Mouse (Mus musculus): ENCODE measurements at regions not wholly inside any gene's neighbourhood (a gene's known extent, or its start where the extent isn't known, plus 50 kb on each side); places are given as distances from the start of the nearest gene placed in this dataset.

- no peak for TF ChIP-seq CTCF (IDR thresholded peaks at IDR 0.05; ENCODE audit: low read depth)
- H3K27me3 ChIP-seq (ENCODE audit: insufficient read depth, low read length), result no peaks in the 10 kb centered on the region
- WGBS, result 74% methylated on average over 7 of the region's 7 CpGs
- DNase-seq (ENCODE audit: low spot score) (no peak), ATAC-seq (replicated peaks; ENCODE audit: low FRiP score, low read depth) (no peak)
- no peaks in the 10 kb centered on the region for H3K4me1 ChIP-seq (replicated peaks; ENCODE audit: insufficient read depth, low read length)
- H3K4me3 ChIP-seq (replicated peaks; ENCODE audit: low read depth, low read length), result no peak overlapping the region
- H3K36me3 ChIP-seq (ENCODE audit: insufficient read depth, low read length), result no peaks in the 10 kb centered on the region
- no peaks in the 10 kb centered on the region for H3K9me3 ChIP-seq (replicated peaks; ENCODE audit: low read length)
- no peak overlapping the region for H3K9ac ChIP-seq (ENCODE audit: low read depth, low read length)
- no peak overlapping the region for H3K4me2 ChIP-seq (ENCODE audit: low read length)
- no peak overlapping the region for H3K27ac ChIP-seq
Observed at GRCm38 (mm10) chr6:88964071-88964470, 62.0 kb downstream of the Tpra1 start.

- Histone ChIP-seq H3K9ac (ENCODE audit: low read depth, low read length) (no peak overlapping the region), H3K4me1 (replicated peaks; ENCODE audit: insufficient read depth, low read length) (no peaks in the 10 kb centered on the region), H3K4me3 (replicated peaks; ENCODE audit: low read depth, low read length) (no peak overlapping the region), H3K4me2 (ENCODE audit: low read length) (no peak overlapping the region), H3K27ac (no peak overlapping the region), H3K36me3 (ENCODE audit: insufficient read depth, low read length) (no peaks in the 10 kb centered on the region), H3K9me3 (replicated peaks; ENCODE audit: low read length) (no peaks in the 10 kb centered on the region), H3K27me3 (ENCODE audit: insufficient read depth, low read length) (no peaks in the 10 kb centered on the region)
- no peak for TF ChIP-seq CTCF (IDR thresholded peaks at IDR 0.05; ENCODE audit: low read depth)
- WGBS, result 70% methylated on average over 6 of the region's 6 CpGs
- DNase-seq (ENCODE audit: low spot score) (no peak), ATAC-seq (replicated peaks; ENCODE audit: low FRiP score, low read depth) (no peak)
Observed at GRCm38 (mm10) chr6:88964911-88965310, 62.9 kb downstream of the Tpra1 start.

GRCm38 (mm10) chr6:88965361-88966226 lies 63.5 kb downstream of the Tpra1 start:
- 64% methylated on average over 19 of the region's 19 CpGs for WGBS
- Histone ChIP-seq H3K36me3 (ENCODE audit: insufficient read depth, low read length) (no peaks in the 10 kb centered on the region), H3K9ac (ENCODE audit: low read depth, low read length) (no peak overlapping the region), H3K4me3 (replicated peaks; ENCODE audit: low read depth, low read length) (no peak overlapping the region), H3K4me2 (ENCODE audit: low read length) (no peak overlapping the region), H3K27me3 (ENCODE audit: insufficient read depth, low read length) (no peaks in the 10 kb centered on the region), H3K4me1 (replicated peaks; ENCODE audit: insufficient read depth, low read length) (no peaks in the 10 kb centered on the region), H3K9me3 (replicated peaks; ENCODE audit: low read length) (no peaks in the 10 kb centered on the region), H3K27ac (no peak overlapping the region)
- TF ChIP-seq CTCF (IDR thresholded peaks at IDR 0.05; ENCODE audit: low read depth), result no peak
- no peak for ATAC-seq (replicated peaks; ENCODE audit: low FRiP score, low read depth)
- DNase-seq (ENCODE audit: low spot score), result no peak

GRCm38 (mm10) chr6:88966501-88966900 lies 64.5 kb downstream of the Tpra1 start:
- TF ChIP-seq CTCF (IDR thresholded peaks at IDR 0.05; ENCODE audit: low read depth), result no peak
- Histone ChIP-seq H3K4me1 (replicated peaks; ENCODE audit: insufficient read depth, low read length) (no peaks in the 10 kb centered on the region; the same call in 1 of the 2 replicates), H3K9ac (ENCODE audit: low read depth, low read length) (no peak overlapping the region), H3K4me3 (replicated peaks; ENCODE audit: low read depth, low read length) (no peak overlapping the region), H3K4me2 (ENCODE audit: low read length) (no peak overlapping the region), H3K9me3 (replicated peaks; ENCODE audit: low read length) (no peaks in the 10 kb centered on the region), H3K27me3 (ENCODE audit: insufficient read depth, low read length) (no peaks in the 10 kb centered on the region), H3K36me3 (ENCODE audit: insufficient read depth, low read length) (no peaks in the 10 kb centered on the region), H3K27ac (no peak overlapping the region)
- DNase-seq (ENCODE audit: low spot score) (no peak), ATAC-seq (replicated peaks; ENCODE audit: low FRiP score, low read depth) (no peak)
- 76% methylated on average over 4 of the region's 4 CpGs for WGBS

- TF ChIP-seq CTCF (IDR thresholded peaks at IDR 0.05; ENCODE audit: low read depth), result no peak
- no peak overlapping the region for H3K27ac ChIP-seq
- no peaks in the 10 kb centered on the region; the same call in 1 of the 2 replicates for H3K4me1 ChIP-seq (replicated peaks; ENCODE audit: insufficient read depth, low read length)
- no peaks in the 10 kb centered on the region for H3K9me3 ChIP-seq (replicated peaks; ENCODE audit: low read length)
- no peak overlapping the region for H3K4me2 ChIP-seq (ENCODE audit: low read length)
- ATAC-seq (replicated peaks; ENCODE audit: low FRiP score, low read depth) (no peak), DNase-seq (ENCODE audit: low spot score) (no peak)
- H3K36me3 ChIP-seq (ENCODE audit: insufficient read depth, low read length), result no peaks in the 10 kb centered on the region
- H3K9ac ChIP-seq (ENCODE audit: low read depth, low read length), result no peak overlapping the region
- no peak overlapping the region for H3K4me3 ChIP-seq (replicated peaks; ENCODE audit: low read depth, low read length)
- WGBS, result 47% methylated on average over 4 of the region's 4 CpGs
- H3K27me3 ChIP-seq (ENCODE audit: insufficient read depth, low read length), result no peaks in the 10 kb centered on the region
Observed at GRCm38 (mm10) chr6:88968842-88969241, 66.8 kb downstream of the Tpra1 start.

- no peak for TF ChIP-seq CTCF (IDR thresholded peaks at IDR 0.05; ENCODE audit: low read depth)
- Histone ChIP-seq H3K27me3 (ENCODE audit: insufficient read depth, low read length) (no peaks in the 10 kb centered on the region), H3K9me3 (replicated peaks; ENCODE audit: low read length) (no peaks in the 10 kb centered on the region), H3K4me3 (replicated peaks; ENCODE audit: low read depth, low read length) (no peak overlapping the region), H3K27ac (no peak overlapping the region), H3K36me3 (ENCODE audit: insufficient read depth, low read length) (no peaks in the 10 kb centered on the region), H3K9ac (ENCODE audit: low read depth, low read length) (no peak overlapping the region), H3K4me1 (replicated peaks; ENCODE audit: insufficient read depth, low read length) (no peaks in the 10 kb centered on the region; the same call in 1 of the 2 replicates), H3K4me2 (ENCODE audit: low read length) (no peak overlapping the region)
- ATAC-seq (replicated peaks; ENCODE audit: low FRiP score, low read depth), result peak; percentile 22; the same call in 1 of the 2 replicates
- peak; percentile 35 for DNase-seq (ENCODE audit: low spot score)
- 24% methylated on average over 9 of the region's 9 CpGs for WGBS
Observed at GRCm38 (mm10) chr6:88971729-88972128, 69.7 kb downstream of the Tpra1 start.

Measured in kidney, postnatal 0 days (tissue).